Mouse (Mus musculus) embryonic facial prominence, embryonic 11.5 days (tissue): ENCODE measurements at regions not wholly inside any gene's neighbourhood (a gene's known extent, or its start where the extent isn't known, plus 50 kb on each side); places are given as distances from the start of the nearest gene placed in this dataset.

ENCODE experiments used
- ATAC-seq: fragments of 200-750 bp; cut with Nextera tagmentation; replicated peaks from 2 replicates; pipeline ENCODE4 v1.8.0; 2017; ENCODE audit warnings: low read depth; ENCODE audit not compliant: insufficient number of reproducible peaks, low FRiP score, low TSS enrichment
- DNase-seq: peaks from one replicate; pipeline ENCODE4 v3.0.0-alpha.2; 2015; ENCODE audit warnings: low spot score
- H3K27ac ChIP-seq: fragments of 300-500 bp; sonication (generic); replicated peaks from 2 replicates; pipeline ENCODE4 v1.5.1; 2014; ENCODE audit warnings: mild to moderate bottlenecking, low read depth, low read length, control low read depth
- H3K27me3 ChIP-seq: fragments of 300-500 bp; sonication (generic); 2 replicates; pipeline ENCODE4 v1.6.1; 2014; ENCODE audit warnings: mild to moderate bottlenecking, low read length, moderate library complexity, mixed read lengths; ENCODE audit not compliant: control insufficient read depth, insufficient read depth
- H3K36me3 ChIP-seq: fragments of 300-500 bp; sonication (generic); replicated peaks from 2 replicates; pipeline ENCODE4 v1.6.1; 2014; ENCODE audit warnings: low read depth, mild to moderate bottlenecking, low read length, moderate library complexity, mixed read lengths; ENCODE audit not compliant: control insufficient read depth, insufficient read depth
- H3K4me1 ChIP-seq: fragments of 300-500 bp; sonication (generic); 2 replicates; pipeline ENCODE4 v1.6.1; 2014; ENCODE audit warnings: low read length, mixed read lengths; ENCODE audit not compliant: control insufficient read depth, insufficient read depth
- H3K4me2 ChIP-seq: fragments of 300-500 bp; sonication (generic); 2 replicates; pipeline ENCODE4 v1.6.1; 2014; ENCODE audit warnings: low read depth, mild to moderate bottlenecking, control low read depth, low read length, moderate library complexity
- H3K4me3 ChIP-seq: fragments of 300-500 bp; sonication (generic); 2 replicates; pipeline ENCODE4 v1.5.1; 2014; ENCODE audit warnings: low read depth, low read length, control low read depth
- H3K9ac ChIP-seq: fragments of 300-500 bp; sonication (generic); replicated peaks from 2 replicates; pipeline ENCODE4 v1.6.1; 2014; ENCODE audit warnings: mild to moderate bottlenecking, control low read depth, low read length
- H3K9me3 ChIP-seq: fragments of 300-500 bp; sonication (generic); replicated peaks from 2 replicates; pipeline ENCODE4 v1.6.1; 2016; ENCODE audit warnings: mild to moderate bottlenecking, low read length, inconsistent platforms, mixed read lengths; ENCODE audit not compliant: control insufficient read depth
- WGBS: fragments of 180-500 bp; shearing (Covaris S2); extraction: QIAGEN DNeasy Blood & Tissue Kit; methylation state at CpG from one replicate; pipeline ENCODE4 v1.1.7; 2014; 5-methylcytosine and 5-hydroxymethylcytosine counted together

GRCm38 (mm10) chr10:99620489-99620888 lies 139.0 kb downstream of the Csl start:
- H3K4me1 ChIP-seq: no peaks in the 10 kb centered on the region
- H3K27ac ChIP-seq: no peak overlapping the region
- no peaks in the 10 kb centered on the region for H3K27me3 ChIP-seq
- no peak overlapping the region for H3K4me3 ChIP-seq
- WGBS: 93% methylated on average over 7 of the region's 7 CpGs
- no peak overlapping the region for H3K9ac ChIP-seq
- H3K36me3 ChIP-seq: no peaks in the 10 kb centered on the region
- H3K4me2 ChIP-seq: no peak overlapping the region
- ATAC-seq (no peak), DNase-seq (no peak)
- no peaks in the 10 kb centered on the region for H3K9me3 ChIP-seq

- DNase-seq: no peak
- WGBS: 76% methylated on average over 6 of the region's 6 CpGs
These were observed 132.1 kb downstream of the Csl start for GRCm38 (mm10) chr10:99627355-99627754.

DNA sequence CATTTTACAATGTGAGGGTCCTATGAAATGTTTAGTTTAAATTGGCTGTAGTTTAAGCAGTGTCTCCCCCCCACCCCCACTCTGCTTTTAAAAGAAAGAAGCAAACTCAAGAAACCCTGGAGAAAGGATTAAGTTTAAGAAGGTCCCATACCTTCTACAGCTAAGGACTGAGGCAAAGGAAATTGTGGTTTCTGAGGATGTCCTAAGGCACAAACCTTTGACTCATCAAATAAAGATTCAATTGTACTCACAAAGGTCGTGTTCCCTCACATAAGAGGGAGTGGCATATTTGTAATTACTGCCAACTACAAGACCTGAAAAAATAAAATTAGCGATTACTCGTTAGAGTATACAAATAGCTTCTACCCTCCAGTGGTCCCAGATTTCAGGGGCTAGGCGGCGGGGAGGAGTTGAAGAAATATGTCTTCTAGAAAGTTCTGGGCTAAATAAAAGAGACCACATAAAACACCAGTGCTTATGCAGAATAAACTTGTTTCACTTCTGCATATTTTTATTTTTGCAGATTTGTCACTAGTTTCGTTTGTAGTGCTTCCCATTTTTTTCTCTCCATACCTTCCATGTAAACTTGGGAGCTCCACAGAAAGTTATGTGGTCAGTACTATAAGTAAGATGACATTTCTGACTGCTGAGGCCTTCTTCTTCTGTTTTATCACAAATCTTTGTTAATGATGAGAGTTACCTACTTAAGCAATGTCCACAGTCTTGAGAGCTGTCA lies 127.0 kb downstream of the Csl start:
- H3K27ac ChIP-seq: no peak overlapping the region
- WGBS: 68% methylated on average over 6 of the region's 6 CpGs
- DNase-seq: no peak

More at GRCm38 (mm10) chr10:99627355-99627754, 132.1 kb downstream of the Csl start:
- ATAC-seq: no peak
- no peaks in the 10 kb centered on the region for H3K4me1 ChIP-seq
- H3K9me3 ChIP-seq: no peaks in the 10 kb centered on the region
- H3K27ac ChIP-seq: no peak overlapping the region
- no peaks in the 10 kb centered on the region for H3K27me3 ChIP-seq
- no peak overlapping the region for H3K4me3 ChIP-seq
- no peaks in the 10 kb centered on the region for H3K36me3 ChIP-seq
- H3K9ac ChIP-seq: no peak overlapping the region
- H3K4me2 ChIP-seq: no peak overlapping the region

GRCm38 (mm10) chr10:99635796-99636195 lies 123.7 kb downstream of the Csl start:
- no peaks in the 10 kb centered on the region for H3K9me3 ChIP-seq
- 88% methylated on average over 4 of the region's 4 CpGs for WGBS
- no peaks in the 10 kb centered on the region for H3K36me3 ChIP-seq
- no peak overlapping the region for H3K4me2 ChIP-seq
- no peaks in the 10 kb centered on the region for H3K4me1 ChIP-seq
- DNase-seq (no peak), ATAC-seq (no peak)
- no peak overlapping the region for H3K4me3 ChIP-seq
- H3K27ac ChIP-seq: no peak overlapping the region
- no peaks in the 10 kb centered on the region for H3K27me3 ChIP-seq
- no peak overlapping the region for H3K9ac ChIP-seq

More for the DNA sequence above, 127.0 kb downstream of the Csl start:
- no peak overlapping the region for H3K4me3 ChIP-seq
- H3K9me3 ChIP-seq: no peaks in the 10 kb centered on the region
- no peak overlapping the region for H3K4me2 ChIP-seq
- H3K36me3 ChIP-seq: no peaks in the 10 kb centered on the region
- no peak for ATAC-seq
- no peaks in the 10 kb centered on the region for H3K4me1 ChIP-seq
- H3K9ac ChIP-seq: no peak overlapping the region
- H3K27me3 ChIP-seq: no peaks in the 10 kb centered on the region

GRCm38 (mm10) chr10:99639022-99639421 lies 120.4 kb downstream of the Csl start:
- Histone ChIP-seq H3K4me1 (no peaks in the 10 kb centered on the region), H3K27me3 (no peaks in the 10 kb centered on the region), H3K9ac (no peak overlapping the region), H3K4me2 (no peak overlapping the region), H3K4me3 (no peak overlapping the region), H3K27ac (no peak overlapping the region), H3K36me3 (no peaks in the 10 kb centered on the region), H3K9me3 (no peaks in the 10 kb centered on the region)
- DNase-seq (no peak), ATAC-seq (no peak)
- WGBS: 85% methylated on average over 7 of the region's 7 CpGs

GRCm38 (mm10) chr10:99639469-99639868 lies 120.0 kb downstream of the Csl start:
- Histone ChIP-seq H3K9ac (no peak overlapping the region), H3K27ac (no peak overlapping the region), H3K9me3 (no peaks in the 10 kb centered on the region), H3K36me3 (no peaks in the 10 kb centered on the region), H3K27me3 (no peaks in the 10 kb centered on the region), H3K4me1 (no peaks in the 10 kb centered on the region), H3K4me2 (no peak overlapping the region), H3K4me3 (no peak overlapping the region)
- ATAC-seq: no peak
- no peak for DNase-seq
- WGBS: 71% methylated on average over 5 of the region's 5 CpGs

DNA sequence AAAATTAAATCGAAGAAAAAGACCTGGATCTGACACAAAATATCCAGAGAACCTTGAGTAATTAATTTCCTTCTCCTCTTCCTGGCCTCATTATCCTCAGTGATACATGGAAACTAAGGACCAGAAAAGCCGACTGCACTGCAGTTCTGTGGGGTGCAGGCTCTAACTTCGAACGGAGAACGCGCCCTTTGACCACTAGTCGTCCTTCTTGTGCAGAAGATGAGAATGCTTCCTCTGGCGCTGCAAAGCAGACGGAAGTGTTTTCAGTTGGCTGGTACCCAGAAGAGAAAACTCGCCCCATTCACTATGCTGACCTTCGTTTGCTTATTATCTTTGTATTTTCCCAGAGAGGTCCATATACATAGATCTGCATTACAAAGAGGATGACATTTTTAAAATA lies 117.7 kb downstream of the Csl start:
- no peak overlapping the region for H3K4me2 ChIP-seq
- no peak overlapping the region for H3K4me3 ChIP-seq
- no peaks in the 10 kb centered on the region for H3K36me3 ChIP-seq
- no peaks in the 10 kb centered on the region for H3K9me3 ChIP-seq
- DNase-seq (peak; percentile 84), ATAC-seq (peak; percentile 80; the same call in 1 of the 2 replicates)
- no peak overlapping the region for H3K9ac ChIP-seq
- H3K27ac ChIP-seq: no peak overlapping the region
- no peaks in the 10 kb centered on the region for H3K27me3 ChIP-seq
- H3K4me1 ChIP-seq: no peaks in the 10 kb centered on the region
- WGBS: 14% methylated on average over 11 of the region's 11 CpGs

GRCm38 (mm10) chr10:99642201-99642827 lies 117.1 kb downstream of the Csl start:
- H3K27ac ChIP-seq: no peak overlapping the region
- H3K9me3 ChIP-seq: no peaks in the 10 kb centered on the region
- DNase-seq: no peak
- no peaks in the 10 kb centered on the region for H3K4me1 ChIP-seq
- no peak for ATAC-seq
- no peak overlapping the region for H3K9ac ChIP-seq
- no peaks in the 10 kb centered on the region for H3K27me3 ChIP-seq
- H3K4me2 ChIP-seq: no peak overlapping the region
- H3K36me3 ChIP-seq: no peaks in the 10 kb centered on the region
- no peak overlapping the region for H3K4me3 ChIP-seq
- 65% methylated on average over 4 of the region's 4 CpGs for WGBS
